Mouse (Mus musculus) spleen, adult 2 months (tissue): ENCODE results near the gene Gm8947. TPM values are rescaled to one million over a fixed set of nuclear protein-coding genes. Genes with fewer than 3 reads are reported as not detected.

Experiments used
- DNase-seq, 2 experiments: peaks; one replicate each; pipeline versions ENCODE4 v3.0.0 to v3.0.0-alpha.2; 2012 to 2021; ENCODE audit warnings: low spot score in 2 of 2, low read depth in 1 of 2
- H3K27ac ChIP-seq: fragments of 200-500 bp; 2 replicates; pipeline ENCODE4 v1.5.1; 2012; ENCODE audit warnings: low read length, inconsistent platforms; ENCODE audit not compliant: insufficient read depth
- H3K27me3 ChIP-seq: fragments of 200-500 bp; 2 replicates; pipeline ENCODE4 v1.6.1; 2012; ENCODE audit warnings: mild to moderate bottlenecking, moderate library complexity, low read length, inconsistent platforms; ENCODE audit not compliant: control insufficient read depth, insufficient read depth
- H3K36me3 ChIP-seq: fragments of 200-500 bp; 2 replicates; pipeline ENCODE4 v1.6.1; 2012; ENCODE audit warnings: mild to moderate bottlenecking, low read length, inconsistent platforms; ENCODE audit not compliant: control insufficient read depth, insufficient read depth
- H3K4me1 ChIP-seq: fragments of 200-500 bp; 2 replicates; pipeline ENCODE4 v1.6.1; 2011; ENCODE audit warnings: inconsistent platforms; ENCODE audit not compliant: control insufficient read depth, insufficient read depth, insufficient read length
- H3K4me3 ChIP-seq: fragments of 200-500 bp; 2 replicates; pipeline ENCODE4 v1.5.1; 2011; ENCODE audit warnings: mild to moderate bottlenecking, inconsistent platforms; ENCODE audit not compliant: insufficient read depth, insufficient read length; ENCODE audit errors: extremely low read depth
- CTCF ChIP-seq: fragments of 200-500 bp; IDR thresholded peaks from 2 replicates; pipeline ENCODE4 v1.5.1; 2011; ENCODE audit warnings: mild to moderate bottlenecking, inconsistent platforms; ENCODE audit not compliant: insufficient read depth, insufficient read length, insufficient replicate concordance; ENCODE audit errors: extremely low read depth
- POLR2A ChIP-seq: fragments of 200-500 bp; IDR thresholded peaks from 2 replicates; pipeline ENCODE4 v1.6.1; 2011; ENCODE audit warnings: low read depth, low read length, inconsistent platforms
- WGBS: fragments of 180-500 bp; shearing (Covaris S2); methylation state at CpG from one replicate; pipeline ENCODE4 v1.1.7; 2018; 5-methylcytosine and 5-hydroxymethylcytosine counted together
- polyA plus RNA-seq: library from polyadenylated mRNA; depleted of rRNA; stranded (reverse); fragments of >200 nt; gene quantifications from 2 replicates; pipeline ENCODE4 v1.2.3, GENCODE M21; 2012

The Gm8947 gene
- polyA plus RNA-seq, 1 experiment, result 0.40 TPM

DNA sequence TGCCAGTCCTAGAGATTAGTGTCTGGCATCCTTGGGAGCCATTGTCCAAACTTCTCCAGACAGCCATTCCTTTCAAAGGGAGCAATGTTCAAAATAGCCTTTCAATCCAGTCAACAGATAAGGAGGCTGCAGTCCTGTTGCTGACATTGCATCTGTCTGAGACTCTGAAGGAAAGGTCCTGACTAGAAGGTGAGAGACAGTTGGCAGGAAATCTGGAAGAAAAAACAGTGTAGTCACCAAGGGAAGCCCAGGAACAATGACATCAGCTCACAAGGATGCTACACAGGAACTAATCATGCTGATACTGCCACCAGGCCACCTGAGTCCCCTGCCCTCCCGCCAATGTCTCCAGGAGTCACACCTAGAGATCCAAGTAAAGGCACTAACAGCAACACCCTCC, 31.2 kb downstream of the Gm8947 start:
- Histone ChIP-seq H3K4me1 (peaks cover 2% of the 10 kb centered on the region; the same call in 1 of the 2 replicates), H3K27me3 (no peaks in the 10 kb centered on the region), H3K36me3 (no peaks in the 10 kb centered on the region), H3K27ac (no peak overlapping the region), H3K4me3 (no peak overlapping the region)
- TF ChIP-seq CTCF, result no peak
- TF ChIP-seq POLR2A, result no peak
- DNase-seq, result no peak
- 100% methylated on average over 1 of the region's 1 CpGs for WGBS

DNA sequence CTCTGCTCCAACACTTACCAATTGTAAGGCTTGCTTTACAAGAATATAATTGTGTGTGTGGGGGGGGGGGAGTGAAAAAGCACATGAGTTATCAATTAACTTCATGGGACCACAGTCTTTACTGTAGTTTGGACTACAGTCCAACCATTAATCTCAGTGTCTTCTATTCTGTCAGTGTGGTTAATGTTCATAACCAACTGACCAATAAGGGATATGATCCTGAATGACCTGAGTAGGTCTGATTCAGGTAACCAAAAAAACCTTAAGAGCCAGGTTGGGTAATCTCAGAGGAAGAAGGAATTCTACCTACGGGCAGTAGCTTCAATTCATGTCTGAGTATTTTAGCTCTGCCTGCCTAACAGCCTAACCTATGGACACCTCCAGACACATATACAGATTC, 32.4 kb downstream of the Gm8947 start:
- Histone ChIP-seq H3K27me3 (no peaks in the 10 kb centered on the region), H3K36me3 (no peaks in the 10 kb centered on the region), H3K4me3 (no peak overlapping the region), H3K4me1 (no peaks in the 10 kb centered on the region; the same call in 1 of the 2 replicates), H3K27ac (no peak overlapping the region)
- WGBS, result 98% methylated on average over 1 of the region's 1 CpGs
- TF ChIP-seq POLR2A (no peak), CTCF (no peak)
- DNase-seq, result no peak

DNA sequence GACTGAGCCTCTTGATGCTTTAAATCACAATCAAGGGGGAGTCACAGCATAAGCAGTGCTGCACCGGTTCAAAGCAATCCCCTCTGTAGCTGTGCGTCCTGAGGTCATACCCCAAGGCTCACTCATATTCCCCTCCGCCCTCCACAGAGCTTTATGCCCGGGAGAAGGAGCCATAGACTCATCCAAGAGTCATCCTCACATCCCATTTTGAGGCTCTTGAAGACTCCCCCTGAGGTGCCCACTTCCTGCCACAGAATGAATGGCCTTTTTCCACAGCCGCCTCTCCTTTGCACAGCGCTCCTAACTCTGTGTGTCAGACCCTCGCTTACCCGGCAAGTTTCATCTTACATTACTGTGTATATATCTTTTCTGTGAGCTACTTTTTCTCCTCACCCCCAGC, 35.3 kb downstream of the Gm8947 start:
- DNase-seq, result no peak
- Histone ChIP-seq H3K4me1 (no peaks in the 10 kb centered on the region; the same call in 1 of the 2 replicates), H3K27ac (no peak overlapping the region), H3K4me3 (no peak overlapping the region), H3K36me3 (no peaks in the 10 kb centered on the region), H3K27me3 (no peaks in the 10 kb centered on the region)
- WGBS, result 83% methylated on average over 8 of the region's 8 CpGs
- no peak for TF ChIP-seq CTCF
- TF ChIP-seq POLR2A, result no peak

DNA sequence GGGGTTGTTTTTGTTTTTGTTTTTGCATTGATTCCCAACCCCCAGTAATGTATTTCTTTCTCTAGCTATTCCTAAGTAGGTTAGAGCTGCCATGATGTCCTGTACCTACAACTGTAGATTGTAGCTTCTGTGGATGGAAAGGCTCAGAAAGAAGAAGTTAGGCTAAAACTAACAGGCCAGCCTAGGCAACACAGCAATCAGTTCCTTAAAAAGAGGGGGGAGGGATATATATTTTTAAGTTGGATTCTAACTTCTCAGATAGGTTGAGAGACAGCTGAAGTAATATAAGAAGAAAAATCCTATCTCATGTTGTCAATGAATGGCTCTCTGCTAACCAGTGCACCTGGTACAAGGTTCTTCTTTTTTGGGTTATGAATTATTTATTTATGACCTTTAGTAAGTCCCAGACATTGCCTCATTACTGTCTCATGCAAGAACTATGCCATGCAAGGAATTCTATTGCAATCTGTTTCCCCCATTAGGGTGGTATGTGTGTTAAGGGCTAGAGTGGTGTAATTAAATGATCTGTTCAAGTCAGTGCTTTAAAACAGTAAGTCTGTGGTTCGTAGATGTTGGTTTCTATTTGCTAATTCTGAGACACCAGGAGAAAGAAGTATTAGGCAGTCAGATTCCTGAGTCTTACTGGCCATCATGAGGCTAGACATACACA, 36.3 kb downstream of the Gm8947 start:
- no peak overlapping the region for H3K4me3 ChIP-seq
- 82% methylated on average over 1 of the region's 1 CpGs for WGBS
- H3K4me1 ChIP-seq, result no peaks in the 10 kb centered on the region; the same call in 1 of the 2 replicates
- H3K27me3 ChIP-seq, result no peaks in the 10 kb centered on the region
- H3K27ac ChIP-seq, result no peak overlapping the region
- no peak for DNase-seq
- TF ChIP-seq CTCF, result no peak
- no peak for TF ChIP-seq POLR2A
- no peaks in the 10 kb centered on the region for H3K36me3 ChIP-seq

DNA sequence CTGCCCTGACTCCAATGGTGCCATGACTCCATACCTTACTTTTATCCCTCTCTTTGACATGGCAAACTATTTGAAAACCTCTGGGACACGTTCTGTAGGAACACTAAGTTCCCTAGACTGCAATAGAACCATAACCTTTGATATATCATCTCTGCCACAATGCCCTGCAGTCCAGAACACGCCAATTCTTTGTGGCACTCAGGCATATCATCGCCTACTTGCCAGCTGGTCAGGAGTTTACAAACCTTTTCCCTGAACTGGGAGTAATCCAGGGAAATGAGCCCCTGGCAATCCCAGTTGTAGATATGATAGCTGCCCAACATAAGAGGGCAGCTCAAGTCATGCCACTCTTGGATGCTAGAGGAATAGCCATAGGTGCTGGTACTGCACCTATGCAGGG, 40.2 kb downstream of the Gm8947 start:
- no peak for DNase-seq
- Histone ChIP-seq H3K27me3 (no peaks in the 10 kb centered on the region), H3K4me3 (no peak overlapping the region), H3K4me1 (no peaks in the 10 kb centered on the region; the same call in 1 of the 2 replicates), H3K27ac (no peak overlapping the region), H3K36me3 (no peaks in the 10 kb centered on the region)
- WGBS, result 84% methylated on average over 3 of the region's 3 CpGs
- no peak for TF ChIP-seq CTCF
- TF ChIP-seq POLR2A, result no peak

DNA sequence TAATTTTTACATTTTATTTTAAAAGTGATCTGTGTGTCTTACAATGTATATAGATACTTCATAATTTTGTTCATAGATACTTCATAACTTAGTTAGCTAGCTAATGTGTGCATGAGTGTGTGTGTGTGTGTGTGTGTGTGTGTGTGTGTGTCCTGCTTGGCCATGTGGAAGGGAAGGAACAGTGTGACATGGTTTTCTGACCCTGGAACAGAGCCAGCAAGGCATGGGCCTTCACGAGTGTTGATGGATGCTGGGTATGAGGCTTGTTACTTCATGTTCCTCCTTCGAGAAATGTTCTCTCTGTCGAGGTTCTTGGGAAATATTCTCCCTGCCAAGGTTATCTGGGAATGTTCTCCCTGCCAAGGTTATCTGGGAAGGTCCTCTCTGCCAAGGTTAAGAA, 41.6 kb downstream of the Gm8947 start:
- 80% methylated on average over 3 of the region's 3 CpGs for WGBS
- no peak overlapping the region for H3K27ac ChIP-seq
- no peaks in the 10 kb centered on the region for H3K36me3 ChIP-seq
- no peaks in the 10 kb centered on the region; the same call in 1 of the 2 replicates for H3K4me1 ChIP-seq
- no peaks in the 10 kb centered on the region for H3K27me3 ChIP-seq
- no peak overlapping the region for H3K4me3 ChIP-seq
- no peak for DNase-seq
- no peak for TF ChIP-seq POLR2A
- TF ChIP-seq CTCF, result no peak

DNA sequence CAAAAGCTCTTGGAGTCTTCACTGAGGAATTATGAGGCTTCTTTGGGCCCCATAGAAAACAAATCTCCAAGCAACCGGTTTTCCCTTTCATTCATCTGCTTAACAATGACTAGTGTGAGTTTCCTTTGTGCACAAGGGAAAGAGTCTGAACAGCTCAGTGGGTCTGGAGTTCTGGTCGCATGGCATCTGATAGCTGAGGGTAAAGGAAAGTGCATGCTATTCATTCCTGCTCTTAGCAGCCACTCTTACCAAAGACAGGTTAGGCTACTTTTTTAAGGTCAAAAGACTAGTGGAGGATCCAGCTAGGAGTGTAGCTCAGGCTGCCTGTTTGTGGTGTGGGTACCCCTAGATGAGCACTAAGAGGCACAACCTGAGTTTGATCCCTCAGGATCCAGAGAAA, 43.4 kb downstream of the Gm8947 start:
- Histone ChIP-seq H3K4me1 (no peaks in the 10 kb centered on the region), H3K4me3 (no peak overlapping the region), H3K27me3 (no peaks in the 10 kb centered on the region), H3K36me3 (no peaks in the 10 kb centered on the region), H3K27ac (no peak overlapping the region)
- no peak for DNase-seq
- TF ChIP-seq POLR2A (no peak), CTCF (no peak)
- 89% methylated on average over 2 of the region's 2 CpGs for WGBS
